Mouse (Mus musculus) adrenal gland, postnatal 10 days (tissue): Measurements from ENCODE around the gene Arhgap24. TPM values are rescaled to one million over a fixed set of nuclear protein-coding genes. Genes with fewer than 3 reads are reported as not detected.

Experiments
- DNase-seq: peaks from one replicate; pipeline ENCODE4 v3.0.0; 2021; ENCODE audit warnings: mixed read lengths
- total RNA-seq, 2 experiments: library from RNA; stranded (reverse); gene quantifications; 2 replicates each; pipeline ENCODE4 v1.2.3; 2021

The Arhgap24 gene
- total RNA-seq, 2 experiments from 2014 or later, result 16.0 to 17.7 TPM

DNA sequence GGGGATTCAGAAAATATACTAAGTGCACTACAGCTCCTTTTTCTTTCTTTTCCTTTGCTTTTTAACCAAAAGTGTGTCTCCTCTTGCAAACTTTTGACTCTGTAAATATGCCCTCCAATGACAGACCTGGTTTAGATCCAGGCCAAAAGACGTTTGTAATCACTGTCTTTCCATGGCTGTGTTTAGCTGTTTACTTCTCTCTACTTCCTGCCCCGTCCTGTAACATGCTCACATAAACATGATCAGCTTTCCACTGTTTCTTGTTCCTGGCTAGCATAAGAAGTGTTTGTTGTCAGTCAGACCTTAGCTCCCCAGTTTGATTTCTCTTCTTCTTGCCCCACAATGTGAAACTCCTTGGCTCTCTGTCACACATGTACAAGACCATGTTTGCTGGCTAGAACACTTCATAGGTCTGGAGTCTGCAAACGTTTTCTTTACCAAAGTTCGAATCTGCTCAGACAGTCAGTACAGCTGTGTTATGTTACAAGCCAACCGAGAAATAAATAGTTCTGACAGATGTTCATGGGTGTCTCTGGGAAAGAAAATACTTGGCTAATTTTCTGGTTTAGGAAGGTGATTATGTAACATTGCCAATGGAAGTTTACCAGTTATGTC, 189.6 kb downstream of the Arhgap24 start:
- DNase-seq, result no peak

DNA sequence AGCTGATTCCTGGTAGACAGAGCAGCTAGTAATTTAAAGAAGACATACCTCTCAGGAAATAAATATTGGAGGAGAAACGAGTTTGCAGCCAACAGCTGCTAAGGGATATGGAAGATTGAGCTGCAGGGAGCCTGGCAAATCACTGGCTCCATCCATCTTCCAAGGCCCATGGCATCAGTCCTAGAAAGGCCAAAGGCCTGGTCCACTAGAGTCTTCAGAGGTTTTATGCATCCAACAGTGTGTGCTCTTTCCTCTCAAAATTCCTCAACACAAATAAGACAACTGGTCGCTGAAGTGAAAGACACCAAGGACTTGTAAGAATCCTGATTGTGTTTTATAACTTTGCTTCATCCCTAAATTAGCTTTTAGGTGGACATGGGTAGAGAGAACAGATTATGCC, 194.1 kb downstream of the Arhgap24 start:
- no peak for DNase-seq

DNA sequence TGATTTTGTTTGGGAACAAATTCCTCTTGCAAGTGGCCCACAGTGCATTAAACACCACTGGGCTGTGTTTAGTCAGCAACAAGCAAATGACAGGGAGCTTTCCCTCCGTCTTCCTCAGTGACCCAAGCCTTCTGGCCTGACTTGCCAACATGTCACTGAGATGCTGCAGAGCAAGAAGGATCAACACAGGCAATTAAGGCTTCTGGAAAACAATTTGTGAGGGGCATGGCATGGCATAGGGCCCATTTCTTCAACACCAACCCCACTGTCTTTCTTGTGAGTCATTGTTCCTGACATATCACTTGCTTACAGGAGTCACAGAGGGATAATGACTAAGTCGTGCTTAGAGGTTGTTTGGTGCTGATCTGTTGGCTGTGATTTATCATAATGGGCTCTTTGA, 196.0 kb downstream of the Arhgap24 start:
- DNase-seq, result no peak

DNA sequence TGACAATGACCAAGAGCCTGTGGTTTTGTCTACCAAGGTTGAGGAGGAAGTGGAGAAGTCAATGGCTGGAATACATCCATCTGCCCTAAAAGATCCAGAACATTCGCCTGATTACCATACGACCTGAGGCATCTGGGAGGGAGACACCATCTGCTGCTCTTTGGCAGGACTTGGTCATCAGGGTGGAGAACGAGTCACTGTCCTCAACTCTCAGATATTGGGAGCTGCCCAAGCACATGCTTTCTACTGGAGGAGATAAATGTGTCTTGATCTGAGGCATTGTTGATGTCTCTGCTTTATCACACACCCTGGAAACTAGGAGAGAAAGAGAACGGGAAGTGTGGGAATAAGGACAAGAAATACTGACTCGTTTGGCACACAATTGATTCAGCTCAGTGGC, 206.5 kb downstream of the Arhgap24 start:
- no peak for DNase-seq

DNA sequence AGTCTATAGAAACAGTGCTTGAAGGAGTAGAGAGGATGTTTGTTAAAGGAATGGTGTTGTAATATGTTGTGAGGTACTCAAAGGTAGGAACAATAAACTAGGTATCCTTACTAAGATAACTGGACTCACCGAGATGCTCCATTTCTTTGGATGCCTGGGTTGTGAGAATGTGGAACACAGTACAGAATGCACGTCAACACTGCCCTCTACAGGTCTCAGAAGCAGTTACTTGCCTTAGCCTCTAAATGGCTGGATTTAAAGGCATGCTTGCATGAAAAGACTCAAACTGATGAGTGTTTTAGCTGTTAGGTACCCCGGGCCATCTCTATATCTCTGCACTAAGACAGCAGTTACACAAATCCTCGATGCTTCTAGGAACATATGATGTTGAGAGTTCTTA, 211.3 kb downstream of the Arhgap24 start:
- DNase-seq, result peak; percentile 68

DNA sequence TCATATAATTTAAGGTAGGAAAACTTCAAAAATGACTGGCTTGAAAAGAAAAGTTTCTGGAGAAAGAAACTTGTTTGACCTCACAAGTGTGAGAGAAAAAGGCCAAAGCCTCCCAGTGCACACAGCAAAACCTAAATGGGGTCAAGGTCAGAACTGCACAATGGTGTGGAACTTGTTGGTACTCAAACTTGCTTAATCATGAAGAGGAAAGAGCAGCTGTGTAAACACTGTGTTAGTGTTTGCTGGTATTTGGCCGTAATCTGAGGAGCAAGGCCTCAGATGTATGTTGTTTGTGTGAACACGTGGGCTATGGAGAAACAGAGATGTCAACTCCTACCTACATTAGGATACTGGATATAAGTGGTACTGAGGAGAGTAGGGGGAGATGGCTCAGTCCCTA, 212.0 kb downstream of the Arhgap24 start:
- no peak for DNase-seq

DNA sequence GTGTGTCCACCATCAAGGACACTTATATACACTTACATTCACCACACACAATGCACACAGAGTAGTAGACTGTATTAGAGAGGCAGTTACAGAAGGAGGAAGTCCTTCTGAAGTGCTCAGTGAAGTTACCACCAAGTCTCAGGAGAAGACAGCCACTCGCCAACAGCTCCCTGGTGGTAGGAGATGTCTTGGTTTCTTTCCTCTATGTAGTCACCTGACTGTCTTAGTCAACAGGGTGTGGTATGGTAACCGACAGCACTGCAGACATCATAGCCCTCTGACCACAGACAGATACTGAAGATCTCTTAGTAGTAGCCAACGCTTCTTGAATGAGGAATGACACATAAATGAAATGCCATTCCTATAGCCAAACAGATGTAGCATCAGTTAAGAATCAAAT, 212.7 kb downstream of the Arhgap24 start:
- DNase-seq, result no peak

DNA sequence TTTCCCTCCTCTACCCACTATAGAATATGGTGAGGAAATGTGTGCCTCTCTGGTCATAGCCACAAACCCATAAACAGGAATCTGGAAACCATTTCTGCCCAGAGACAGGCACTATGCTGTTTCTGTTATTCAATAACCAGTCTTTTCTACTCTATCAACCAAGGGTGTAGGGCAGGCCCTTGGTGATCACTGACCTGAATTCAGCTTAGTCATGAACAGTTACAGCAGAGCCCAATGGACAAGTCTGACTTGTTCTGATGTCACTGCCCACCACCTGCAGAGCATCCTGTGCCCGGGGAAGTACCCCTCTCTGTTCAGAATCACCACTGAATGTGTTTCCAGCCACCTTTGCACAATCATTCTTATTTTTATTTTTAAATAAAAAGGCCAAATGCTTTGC, 216.6 kb downstream of the Arhgap24 start:
- DNase-seq, result no peak

DNA sequence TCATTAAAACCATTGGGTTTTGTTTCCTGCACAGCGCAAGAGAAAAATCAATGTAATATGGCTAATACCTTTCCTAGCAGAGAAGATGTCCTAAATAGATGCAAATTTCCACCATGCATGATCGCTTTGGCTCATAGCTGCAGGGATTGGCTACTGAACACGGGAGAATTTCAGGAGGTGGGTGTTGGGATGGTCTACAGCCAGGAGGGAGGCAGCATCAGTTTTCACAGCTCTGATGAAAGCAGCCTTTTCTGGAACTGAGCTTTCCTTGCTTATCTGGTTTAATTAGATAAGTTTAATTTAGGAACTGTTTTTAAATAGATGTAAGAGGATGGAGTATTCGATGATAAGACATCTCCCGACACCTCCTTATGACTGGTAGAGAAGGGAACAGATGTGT, 217.2 kb downstream of the Arhgap24 start:
- DNase-seq, result no peak

DNA sequence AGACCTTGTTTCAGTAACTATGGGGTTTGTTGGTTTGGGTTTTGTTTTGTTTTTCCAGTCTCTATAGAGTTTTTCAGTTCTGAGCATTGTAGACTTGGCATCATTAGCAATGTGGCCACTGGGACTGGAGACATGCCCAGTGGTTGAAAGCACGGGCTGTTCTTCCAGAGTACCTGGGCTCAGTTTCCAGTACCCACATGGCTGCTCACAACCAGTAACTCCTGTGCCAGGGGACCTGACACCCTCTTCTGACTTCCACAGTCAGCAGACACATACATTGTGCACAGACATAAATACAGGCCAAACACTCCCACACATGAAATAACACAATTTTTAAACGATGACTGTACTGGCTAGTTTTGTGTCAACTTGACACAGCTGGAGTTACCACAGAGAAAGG, 217.7 kb downstream of the Arhgap24 start:
- DNase-seq, result peak; percentile 30

DNA sequence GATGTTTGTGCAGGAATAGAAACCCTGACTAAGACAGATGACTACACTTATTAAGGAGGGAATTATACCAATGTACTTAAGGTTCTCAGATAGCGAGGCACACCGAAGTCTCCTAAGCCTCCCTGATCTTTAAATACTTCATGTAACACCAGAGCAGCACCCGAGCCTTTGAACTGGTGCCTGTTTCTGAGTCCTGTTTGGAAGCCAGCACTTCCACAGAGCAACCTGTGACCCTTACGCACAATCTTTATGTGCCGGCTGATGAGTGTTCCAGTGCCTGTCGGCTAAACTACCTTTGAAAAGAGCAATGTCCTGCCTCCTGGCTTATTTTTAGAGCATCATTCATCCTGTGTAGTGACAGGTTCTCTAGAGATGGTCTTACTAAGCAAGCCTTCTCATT, 221.4 kb downstream of the Arhgap24 start:
- DNase-seq, result no peak

DNA sequence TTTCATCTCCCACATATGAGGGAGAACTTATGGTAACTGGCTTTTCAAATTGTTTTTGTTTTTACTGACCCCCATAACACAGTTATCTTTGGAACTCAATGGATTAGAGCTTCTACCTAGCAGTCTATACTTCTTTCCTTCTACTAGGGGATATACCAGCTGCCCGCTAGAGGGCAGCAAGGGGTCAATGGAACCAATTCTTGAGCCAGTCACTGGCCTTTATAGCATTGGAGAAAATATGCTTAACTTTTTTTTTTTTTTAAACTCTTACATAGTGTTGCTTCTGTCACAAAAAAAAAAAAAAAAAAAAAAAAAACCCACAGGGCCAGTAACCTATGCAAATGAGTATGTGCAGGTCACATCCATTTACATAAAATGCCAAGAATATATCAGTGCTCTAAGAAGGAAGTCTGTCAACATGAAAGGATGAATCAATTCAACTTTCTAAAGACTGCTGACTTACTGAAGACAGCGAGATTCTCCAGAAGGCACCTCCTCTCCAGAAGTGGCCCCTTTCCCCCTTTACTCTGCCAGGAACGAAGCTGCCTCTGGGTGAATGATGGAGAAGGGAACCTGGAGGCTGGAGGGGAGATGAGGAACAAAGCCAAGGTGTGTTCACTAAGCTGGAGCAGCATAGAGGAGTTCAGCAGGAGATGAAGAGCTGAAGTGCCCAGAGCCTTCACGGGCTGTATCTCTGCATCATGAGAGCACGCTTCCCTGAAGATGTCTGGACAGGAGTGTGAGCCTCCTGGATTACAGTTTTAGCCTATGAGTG, 222.3 kb downstream of the Arhgap24 start:
- DNase-seq, result peak; percentile 82

DNA sequence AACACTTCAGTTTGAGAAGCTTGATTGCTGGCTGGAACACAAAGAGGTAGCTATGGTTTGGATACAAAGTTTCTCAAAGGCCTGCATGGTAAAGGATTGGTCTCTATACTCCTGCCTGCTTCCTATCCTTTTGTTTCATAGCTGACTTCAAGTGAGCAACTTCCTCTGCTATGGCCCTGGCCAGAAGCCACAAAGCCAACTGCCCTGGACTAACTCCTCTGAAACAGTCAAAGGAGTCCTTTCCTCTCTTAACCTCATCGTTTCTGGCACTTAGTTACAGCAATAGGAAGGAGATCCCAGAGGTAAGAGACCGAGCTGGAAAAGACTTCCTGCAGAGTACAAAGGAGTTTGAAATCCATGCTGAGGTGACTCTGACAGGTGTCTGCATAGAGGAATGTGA, 224.0 kb downstream of the Arhgap24 start:
- no peak for DNase-seq

DNA sequence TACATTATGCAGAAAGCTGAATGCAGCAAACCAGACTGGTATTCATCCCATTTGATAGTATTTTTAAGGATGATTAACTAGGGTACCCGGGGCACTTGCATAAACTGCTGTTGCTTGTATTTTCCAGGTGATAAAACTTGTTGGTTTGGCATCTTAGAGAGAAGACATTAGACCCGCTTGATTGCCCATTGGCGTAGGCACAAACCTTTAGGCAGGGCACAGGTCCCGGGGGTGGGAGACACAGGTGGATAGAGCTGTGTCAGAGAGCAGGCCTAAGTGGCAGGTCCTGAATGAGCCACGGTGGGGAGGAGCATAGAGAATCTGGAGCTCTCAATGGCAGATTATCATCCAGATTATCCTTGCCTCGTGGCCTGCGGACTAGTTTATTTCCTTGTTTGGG, 229.1 kb downstream of the Arhgap24 start:
- no peak for DNase-seq

DNA sequence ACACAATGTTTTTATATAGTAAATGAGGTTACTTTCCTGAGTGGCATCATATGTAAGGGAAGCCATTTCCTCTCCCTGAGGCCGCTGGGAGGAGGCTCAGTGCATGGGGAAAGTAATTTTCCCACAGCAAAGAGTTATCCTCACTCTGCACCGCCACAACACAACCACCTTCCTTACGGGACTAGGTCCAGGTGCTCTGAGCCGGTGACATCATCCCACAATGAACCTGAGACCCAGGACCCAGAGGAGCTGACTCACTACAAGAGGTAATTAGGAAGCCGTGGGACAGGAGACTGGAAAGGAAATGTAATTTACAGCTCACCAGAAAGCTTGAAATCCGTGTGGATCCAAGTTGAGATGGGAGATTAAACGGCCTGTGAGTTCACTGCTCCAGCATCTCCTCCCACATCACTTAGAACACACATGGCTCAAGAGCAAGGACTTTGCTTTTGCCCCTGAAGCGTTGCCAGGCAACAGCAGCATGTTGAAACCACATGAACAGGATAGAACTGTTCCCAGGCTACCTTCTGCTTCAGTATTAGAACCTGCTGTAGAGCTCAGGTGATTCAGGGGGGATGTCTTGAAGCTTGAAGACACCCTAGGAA, 238.3 kb downstream of the Arhgap24 start:
- DNase-seq, result peak; percentile 54

DNA sequence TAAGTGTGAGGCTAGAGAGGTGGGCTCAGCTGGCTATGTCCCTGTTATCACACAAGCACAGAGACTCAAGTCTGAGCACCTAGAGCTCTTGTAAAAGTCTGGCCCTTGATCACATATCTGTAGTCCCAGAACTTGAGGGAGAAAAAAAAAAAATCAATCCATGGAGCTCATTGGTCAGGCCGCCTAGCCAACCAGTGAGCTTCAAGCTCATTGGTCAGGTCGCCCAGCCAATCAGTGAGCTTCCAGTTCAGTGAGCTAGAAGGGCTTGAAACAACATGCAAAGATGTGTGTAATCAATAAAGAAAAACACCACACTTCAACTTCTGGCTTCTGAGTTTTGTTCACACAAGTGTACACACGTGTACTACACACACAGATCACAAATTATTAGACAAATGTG, 242.4 kb downstream of the Arhgap24 start:
- DNase-seq, result no peak

DNA sequence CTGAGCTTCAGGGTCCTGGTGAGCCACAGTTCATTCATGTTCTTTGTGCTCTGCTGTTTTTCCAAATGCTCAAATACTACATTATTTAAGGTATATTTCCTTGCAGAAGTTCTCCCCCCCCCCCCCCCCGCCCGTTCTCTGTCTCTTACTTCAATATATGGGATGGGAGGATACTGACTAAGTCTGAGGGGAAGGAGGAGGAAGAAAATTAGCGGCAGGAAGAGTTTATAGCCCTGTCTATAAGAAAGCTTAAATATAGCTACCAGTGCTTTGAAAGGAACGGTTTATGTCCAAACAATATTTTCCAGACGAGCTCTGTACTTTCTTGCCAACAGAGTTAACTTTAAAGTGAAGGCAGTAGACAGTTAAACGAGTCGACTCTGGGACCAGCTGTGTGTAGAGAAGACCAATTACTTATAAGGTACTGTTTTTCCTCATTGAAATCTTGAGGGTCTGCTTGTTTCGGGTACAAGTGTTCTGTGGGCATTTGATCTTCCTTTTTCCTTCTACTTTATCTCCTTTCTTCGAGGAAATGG, 243.7 kb downstream of the Arhgap24 start:
- no peak for DNase-seq

DNA sequence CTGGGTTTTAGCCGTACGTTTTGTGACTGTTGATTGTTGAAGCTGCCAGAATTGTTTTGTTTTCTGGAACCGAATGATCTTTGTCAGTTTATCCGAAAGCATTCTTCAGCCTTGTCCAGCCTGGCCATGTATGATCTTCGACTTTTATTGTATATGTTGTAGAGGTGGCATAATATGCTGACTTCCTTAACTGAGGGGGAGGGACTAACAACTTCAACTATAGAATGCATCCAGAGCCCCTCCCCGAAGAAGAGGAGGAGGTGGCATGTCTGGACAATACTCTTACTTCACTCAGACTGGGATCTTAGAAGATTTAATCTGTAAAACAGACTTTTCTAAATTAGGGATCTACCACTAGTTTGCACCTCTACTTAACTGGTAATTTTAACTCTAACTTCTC, 244.2 kb downstream of the Arhgap24 start:
- no peak for DNase-seq

DNA sequence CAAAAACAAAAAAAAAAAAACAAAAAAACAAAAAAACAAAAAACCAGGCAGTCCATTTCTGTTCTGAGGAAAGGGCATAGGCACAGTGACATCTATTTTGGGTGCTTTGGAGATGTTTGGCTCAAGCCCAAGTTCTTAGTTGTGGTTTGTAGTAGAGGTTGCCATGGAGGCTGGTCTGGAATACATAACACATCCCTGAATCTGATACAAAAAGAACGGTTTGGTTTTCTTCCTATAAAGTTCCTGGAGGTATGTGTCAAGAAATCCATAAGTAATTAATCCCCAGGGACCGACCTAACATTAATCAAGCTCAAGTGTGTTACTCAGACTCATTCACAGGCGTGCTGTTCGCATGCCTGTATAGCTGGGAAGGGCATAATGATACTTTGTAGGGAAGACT, 245.8 kb downstream of the Arhgap24 start:
- no peak for DNase-seq

DNA sequence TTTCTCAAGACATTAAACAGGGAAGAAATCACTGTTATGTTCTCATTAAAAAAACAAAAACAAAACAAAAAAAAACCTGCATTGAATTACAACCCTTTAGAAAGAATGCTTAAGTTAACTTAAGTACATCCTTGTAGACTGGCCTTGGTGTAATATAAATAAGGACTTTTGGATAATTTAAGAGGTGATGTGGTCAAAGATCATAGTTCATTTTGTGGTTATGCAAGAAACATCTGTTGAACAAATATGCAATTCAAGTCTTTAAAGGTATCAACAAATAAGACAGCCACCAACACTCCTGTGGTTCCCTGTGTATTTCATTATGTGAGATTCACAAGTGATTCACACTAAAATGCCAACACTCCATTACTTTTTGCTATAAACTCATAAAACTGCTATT, 247.3 kb downstream of the Arhgap24 start:
- no peak for DNase-seq

DNA sequence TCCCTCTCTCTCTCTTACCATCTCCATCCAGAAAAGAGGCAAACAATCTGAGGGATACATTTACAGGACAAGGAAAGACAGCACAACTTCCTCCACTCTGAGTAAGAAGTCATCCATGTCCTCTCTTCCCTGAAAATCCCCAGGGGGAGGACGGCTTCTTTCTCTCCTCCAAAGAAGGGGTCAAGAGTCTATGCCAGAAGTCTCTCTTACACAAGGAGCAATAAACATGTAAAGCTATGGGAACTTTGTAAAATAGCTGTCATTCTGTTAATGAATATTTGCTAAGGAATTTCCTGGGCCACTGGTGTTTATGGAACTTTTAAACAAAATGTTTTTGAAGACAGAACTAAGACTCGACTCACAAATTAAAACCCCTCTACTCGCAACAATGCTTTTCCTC, 248.3 kb downstream of the Arhgap24 start:
- no peak for DNase-seq

DNA sequence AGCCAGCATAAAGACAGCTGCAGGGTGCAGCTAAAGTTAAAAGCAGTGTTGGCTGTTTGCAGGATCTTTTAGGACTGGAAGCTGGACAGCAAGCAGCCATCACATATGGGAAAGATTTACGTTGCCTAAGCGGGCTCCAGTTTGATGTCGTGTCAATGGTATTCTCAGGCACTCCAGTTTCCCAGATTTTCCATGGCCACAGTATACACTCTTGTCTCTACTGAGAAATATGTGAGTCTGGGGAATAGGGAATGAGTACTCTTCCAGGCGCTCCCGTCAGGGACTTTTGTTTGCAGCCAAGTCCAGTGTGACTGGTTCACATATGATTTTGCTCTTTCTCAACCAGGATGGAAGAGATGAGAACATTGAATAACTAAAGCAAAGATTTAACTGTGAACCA, 254.9 kb downstream of the Arhgap24 start:
- DNase-seq, result no peak

DNA sequence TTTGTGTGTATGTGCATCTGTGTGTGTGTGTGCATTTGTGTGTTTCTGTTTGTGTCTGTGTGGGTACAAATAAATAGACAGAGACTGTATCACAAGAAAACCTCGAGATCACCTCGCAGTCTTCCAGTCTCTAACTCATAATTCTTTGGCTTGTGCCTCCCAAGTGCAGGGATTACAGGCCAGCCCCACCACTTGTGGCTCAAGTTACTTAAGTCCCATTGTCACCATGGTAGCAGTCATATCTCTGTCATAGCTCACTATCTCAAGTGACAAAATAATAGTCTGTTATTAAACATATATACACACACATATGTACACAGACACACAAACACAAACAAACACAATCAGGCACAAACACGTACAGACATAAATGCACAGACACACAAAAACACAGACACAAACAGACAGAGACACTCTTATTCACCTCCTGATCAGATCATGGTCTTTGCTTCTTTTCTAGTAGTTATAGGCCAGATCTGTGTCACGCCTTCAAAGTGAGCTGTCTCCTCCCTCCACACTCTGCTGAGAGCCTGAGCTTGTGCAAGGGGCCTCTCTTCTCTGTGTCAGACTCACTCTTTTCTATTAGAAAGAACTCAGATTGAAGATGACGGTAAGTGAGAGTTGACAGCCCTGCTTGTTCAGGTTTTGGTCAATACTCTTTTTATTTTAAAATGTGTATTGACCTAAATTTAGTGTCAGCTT, 261.5 kb downstream of the Arhgap24 start:
- no peak for DNase-seq
